Mouse (Mus musculus) forebrain, embryonic 11.5 days (tissue): ENCODE data around the gene Gls. TPM values are rescaled to one million over a fixed set of nuclear protein-coding genes. Genes with fewer than 3 reads are reported as not detected.

ENCODE experiments used
- ATAC-seq: fragments of 200-750 bp; cut with Nextera tagmentation; replicated peaks from 2 replicates; pipeline ENCODE4 v1.8.0; 2017; ENCODE audit warnings: moderate TSS enrichment; ENCODE audit not compliant: low FRiP score
- DNase-seq: peaks from one replicate; pipeline ENCODE4 v3.0.0-alpha.2; 2017; ENCODE audit warnings: low spot score
- H3K27ac ChIP-seq: fragments of 300-500 bp; sonication (generic); 2 replicates; pipeline ENCODE4 v1.5.1; 2014; ENCODE audit warnings: low read depth, low read length
- H3K27me3 ChIP-seq: fragments of 300-500 bp; sonication (generic); 2 replicates; pipeline ENCODE4 v1.6.1; 2014; ENCODE audit warnings: mild to moderate bottlenecking, low read length, mixed read lengths; ENCODE audit not compliant: control insufficient read depth, insufficient read depth
- H3K36me3 ChIP-seq: fragments of 300-500 bp; sonication (generic); 2 replicates; pipeline ENCODE4 v1.6.1; 2014; ENCODE audit warnings: mild to moderate bottlenecking, low read length, moderate library complexity, mixed read lengths; ENCODE audit not compliant: control insufficient read depth, insufficient read depth
- H3K4me1 ChIP-seq: fragments of 300-500 bp; sonication (generic); replicated peaks from 2 replicates; pipeline ENCODE4 v1.6.1; 2014; ENCODE audit warnings: low read length, mixed read lengths; ENCODE audit not compliant: control insufficient read depth, insufficient read depth
- H3K4me2 ChIP-seq: fragments of 300-500 bp; sonication (generic); 2 replicates; pipeline ENCODE4 v1.6.1; 2014; ENCODE audit warnings: low read depth, mild to moderate bottlenecking, low read length, moderate library complexity, mixed read lengths; ENCODE audit not compliant: severe bottlenecking
- H3K4me3 ChIP-seq: fragments of 300-500 bp; sonication (generic); 2 replicates; pipeline ENCODE4 v1.5.1; 2014; ENCODE audit warnings: low read depth, low read length
- H3K9ac ChIP-seq: fragments of 300-500 bp; sonication (generic); 2 replicates; pipeline ENCODE4 v1.6.1; 2014; ENCODE audit warnings: low read length
- H3K9me3 ChIP-seq: fragments of 300-500 bp; sonication (generic); 2 replicates; pipeline ENCODE4 v1.6.1; 2016; ENCODE audit warnings: low read length, mixed read lengths; ENCODE audit not compliant: control insufficient read depth
- WGBS: fragments of 180-500 bp; shearing (Covaris S2); extraction: QIAGEN DNeasy Blood & Tissue Kit; methylation state at CpG from one replicate; pipeline ENCODE4 v1.1.7; 2014; 5-methylcytosine and 5-hydroxymethylcytosine counted together
- polyA plus RNA-seq: library from polyadenylated mRNA; unstranded; fragments of >200 nt; fragmentation: Nextera tagmentation; extraction: Ambion mirVana; gene quantifications from 2 replicates; pipeline ENCODE4 v1.2.1, GENCODE M21; 2014

The Gls gene
- polyA plus RNA-seq, 1 experiment from 2014 or later, result 34.6 TPM

DNA sequence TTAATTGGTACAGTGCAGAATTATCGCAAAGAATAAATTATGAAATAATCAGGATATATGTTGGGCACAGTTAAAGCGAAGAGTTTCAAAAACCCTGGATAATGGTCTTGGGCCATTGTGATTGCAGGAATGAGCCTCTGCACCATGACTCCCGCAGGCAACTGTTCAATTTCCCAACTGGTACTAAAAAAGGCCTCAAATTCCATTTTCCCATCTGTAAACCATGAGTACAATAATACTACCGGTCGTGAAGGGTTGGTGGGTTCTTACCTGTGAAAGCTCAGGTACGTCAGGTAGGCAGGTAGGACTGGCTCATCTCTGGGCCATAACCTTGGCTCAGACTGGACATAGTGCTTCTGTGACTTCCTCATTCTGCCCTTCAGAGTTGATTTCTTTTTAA is 35.0 kb upstream of the Gls start:
- no peaks in the 10 kb centered on the region for H3K4me1 ChIP-seq
- no peak overlapping the region for H3K4me2 ChIP-seq
- H3K9ac ChIP-seq, result no peak overlapping the region
- DNase-seq (no peak), ATAC-seq (no peak)
- H3K9me3 ChIP-seq, result no peaks in the 10 kb centered on the region
- H3K27me3 ChIP-seq, result no peaks in the 10 kb centered on the region
- no peaks in the 10 kb centered on the region for H3K36me3 ChIP-seq
- no peak overlapping the region for H3K4me3 ChIP-seq
- WGBS, result 93% methylated on average over 6 of the region's 6 CpGs
- H3K27ac ChIP-seq, result no peak overlapping the region

DNA sequence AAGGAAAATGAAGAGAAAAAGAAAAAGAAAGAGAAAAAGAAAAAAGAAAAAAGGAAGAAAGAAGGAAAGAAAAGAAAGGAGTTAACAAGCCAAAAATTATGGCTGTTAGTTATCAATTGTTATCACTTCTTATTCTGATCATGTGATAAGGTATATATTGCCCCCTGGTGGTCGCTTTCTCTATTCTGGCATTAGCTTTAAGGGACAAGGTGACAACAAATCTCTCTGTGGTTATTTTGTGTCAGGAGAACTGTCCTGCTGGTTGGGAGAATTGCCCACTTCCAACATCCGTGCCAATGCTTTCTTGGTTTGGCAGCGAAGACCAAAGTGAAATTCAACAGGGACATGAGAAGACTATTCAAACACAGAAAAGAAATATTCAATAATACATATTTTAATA is 34.6 kb upstream of the Gls start:
- Histone ChIP-seq H3K4me2 (no peak overlapping the region), H3K4me3 (no peak overlapping the region), H3K4me1 (no peaks in the 10 kb centered on the region), H3K27ac (no peak overlapping the region), H3K9ac (no peak overlapping the region), H3K36me3 (no peaks in the 10 kb centered on the region), H3K27me3 (no peaks in the 10 kb centered on the region), H3K9me3 (no peaks in the 10 kb centered on the region)
- ATAC-seq (no peak), DNase-seq (no peak)
- 52% methylated on average over 3 of the region's 3 CpGs for WGBS

DNA sequence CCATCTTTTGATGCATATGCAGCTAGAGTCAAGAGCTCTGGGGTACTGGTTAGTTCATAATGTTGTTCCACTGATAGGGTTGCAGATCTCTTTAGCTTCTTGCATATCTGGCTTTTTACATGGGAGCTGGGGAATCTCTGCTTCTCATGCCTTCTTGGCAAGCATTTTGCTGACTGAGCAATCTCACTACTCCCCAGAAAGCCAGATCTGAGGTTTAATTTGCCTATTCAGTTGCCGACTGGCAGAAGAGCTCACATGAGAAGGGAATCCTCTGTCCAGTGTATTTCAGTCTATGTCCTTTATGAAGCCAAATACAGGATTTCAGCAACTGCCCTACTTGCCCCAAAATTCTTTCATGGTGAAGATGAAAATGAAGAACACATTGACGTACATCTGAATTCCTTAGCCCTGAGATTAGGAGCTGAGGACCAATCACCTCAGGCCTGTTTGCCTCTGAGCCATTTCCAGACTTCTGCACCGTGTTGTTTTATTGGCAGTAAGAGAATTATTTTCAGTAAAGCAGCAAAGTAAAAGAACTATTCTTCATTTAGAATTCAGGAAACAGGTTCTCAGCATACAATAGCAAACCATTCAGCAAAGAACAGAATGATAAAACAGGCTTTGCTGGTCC is 33.0 kb upstream of the Gls start:
- Histone ChIP-seq H3K36me3 (no peaks in the 10 kb centered on the region), H3K4me1 (no peaks in the 10 kb centered on the region), H3K9ac (no peak overlapping the region), H3K4me2 (no peak overlapping the region), H3K27ac (no peak overlapping the region), H3K9me3 (no peaks in the 10 kb centered on the region), H3K27me3 (no peaks in the 10 kb centered on the region), H3K4me3 (no peak overlapping the region)
- no peak for ATAC-seq
- DNase-seq, result no peak
- WGBS, result 78% methylated on average over 3 of the region's 3 CpGs

DNA sequence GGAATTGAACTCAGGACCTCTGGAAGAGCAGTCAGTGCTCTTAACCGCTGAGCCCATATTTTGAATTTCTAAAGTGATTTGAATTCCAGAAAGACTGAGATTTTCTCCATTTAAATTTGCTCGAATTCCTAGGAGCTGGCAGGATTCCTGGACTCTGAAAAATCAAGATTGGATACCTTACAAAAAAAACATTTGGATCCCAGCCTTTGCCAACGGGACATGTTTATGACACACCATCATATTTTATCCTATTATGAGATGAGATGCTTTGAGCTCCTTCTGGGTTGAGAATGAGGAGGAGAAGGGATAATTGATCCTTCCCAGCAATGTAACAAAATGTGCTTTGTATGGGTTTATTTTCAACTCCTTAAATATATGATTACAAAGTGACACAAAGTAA is 31.3 kb upstream of the Gls start:
- Histone ChIP-seq H3K4me3 (no peak overlapping the region), H3K9me3 (no peaks in the 10 kb centered on the region), H3K4me1 (no peaks in the 10 kb centered on the region), H3K36me3 (no peaks in the 10 kb centered on the region), H3K4me2 (no peak overlapping the region), H3K27me3 (no peaks in the 10 kb centered on the region), H3K27ac (no peak overlapping the region), H3K9ac (no peak overlapping the region)
- WGBS, result 74% methylated on average over 3 of the region's 3 CpGs
- ATAC-seq (no peak), DNase-seq (no peak)

DNA sequence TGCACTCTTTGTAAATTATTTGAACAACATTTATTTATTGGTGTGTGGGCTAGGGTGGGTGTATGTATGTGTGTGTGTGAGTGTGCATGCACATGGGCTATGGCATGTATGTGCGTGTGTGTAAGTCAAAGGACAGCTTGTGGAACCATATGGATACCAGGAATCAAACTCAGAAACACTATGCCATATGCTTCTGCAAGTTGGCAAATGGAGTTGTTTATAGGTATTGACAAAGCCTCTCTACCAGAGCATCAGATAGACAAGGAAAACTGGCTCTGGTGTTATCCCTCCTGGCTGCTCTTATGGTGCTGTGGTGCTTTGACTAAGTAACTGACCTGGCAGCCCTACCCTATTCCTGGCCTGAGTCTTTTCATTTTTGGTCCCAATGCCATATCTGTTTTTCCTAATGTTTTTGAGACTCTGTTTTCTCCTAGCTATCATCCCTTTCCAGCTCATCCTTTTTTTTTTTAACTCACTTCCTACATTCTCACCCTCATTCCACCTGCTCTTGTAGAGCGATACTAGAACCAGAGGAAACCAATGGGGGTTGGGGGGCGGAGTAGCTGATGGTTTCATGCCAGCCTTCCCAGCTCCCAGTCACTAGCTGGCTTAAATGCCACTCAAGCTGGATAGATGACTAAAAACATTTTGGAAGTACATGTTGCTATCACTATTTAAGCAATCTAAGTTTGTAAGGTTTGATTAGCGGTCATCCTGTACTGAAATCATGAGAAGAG is 27.5 kb upstream of the Gls start:
- Histone ChIP-seq H3K27ac (no peak overlapping the region), H3K27me3 (no peaks in the 10 kb centered on the region), H3K4me3 (no peak overlapping the region), H3K4me1 (no peaks in the 10 kb centered on the region), H3K36me3 (no peaks in the 10 kb centered on the region), H3K4me2 (no peak overlapping the region), H3K9me3 (no peaks in the 10 kb centered on the region), H3K9ac (no peak overlapping the region)
- ATAC-seq (no peak), DNase-seq (no peak)
- 91% methylated on average over 4 of the region's 4 CpGs for WGBS

GRCm38 (mm10) chr1:52258006-52258749 is 25.1 kb upstream of the Gls start:
- no peaks in the 10 kb centered on the region for H3K9me3 ChIP-seq
- no peaks in the 10 kb centered on the region for H3K4me1 ChIP-seq
- H3K27ac ChIP-seq, result no peak overlapping the region
- H3K4me2 ChIP-seq, result no peak overlapping the region
- 85% methylated on average over 9 of the region's 9 CpGs for WGBS
- H3K9ac ChIP-seq, result no peak overlapping the region
- no peak overlapping the region for H3K4me3 ChIP-seq
- no peak for DNase-seq
- no peak for ATAC-seq
- no peaks in the 10 kb centered on the region for H3K36me3 ChIP-seq
- H3K27me3 ChIP-seq, result no peaks in the 10 kb centered on the region

GRCm38 (mm10) chr1:52256916-52257315 is 23.9 kb upstream of the Gls start:
- no peak for DNase-seq
- 89% methylated on average over 4 of the region's 4 CpGs for WGBS
- no peak overlapping the region for H3K4me2 ChIP-seq
- H3K27ac ChIP-seq, result no peak overlapping the region
- H3K27me3 ChIP-seq, result no peaks in the 10 kb centered on the region
- no peak overlapping the region for H3K4me3 ChIP-seq
- ATAC-seq, result no peak
- H3K9me3 ChIP-seq, result no peaks in the 10 kb centered on the region
- H3K36me3 ChIP-seq, result no peaks in the 10 kb centered on the region
- no peak overlapping the region for H3K9ac ChIP-seq
- H3K4me1 ChIP-seq, result no peaks in the 10 kb centered on the region

DNA sequence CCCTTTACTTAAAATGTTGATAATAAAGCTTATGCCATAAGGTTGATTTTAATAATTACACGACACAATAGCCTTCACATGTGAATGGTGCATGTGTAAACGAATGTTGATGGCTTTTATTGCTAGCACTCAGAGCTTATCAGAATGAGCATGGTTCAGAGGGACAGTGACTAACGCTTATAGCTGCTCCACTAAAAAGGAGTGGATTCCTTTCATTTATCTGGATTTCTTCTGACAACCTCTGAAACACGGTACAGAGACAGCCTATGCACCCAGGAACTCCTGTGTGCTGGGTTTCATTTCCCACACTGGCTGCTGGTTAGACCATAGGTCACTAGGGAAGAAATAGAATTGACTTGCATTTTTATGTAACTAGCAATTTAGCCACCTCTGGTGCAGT is 23.2 kb upstream of the Gls start:
- Histone ChIP-seq H3K36me3 (no peaks in the 10 kb centered on the region), H3K4me3 (no peak overlapping the region), H3K4me2 (no peak overlapping the region), H3K4me1 (no peaks in the 10 kb centered on the region), H3K9ac (no peak overlapping the region), H3K9me3 (no peaks in the 10 kb centered on the region), H3K27me3 (no peaks in the 10 kb centered on the region), H3K27ac (no peak overlapping the region)
- 82% methylated on average over 4 of the region's 4 CpGs for WGBS
- ATAC-seq (no peak), DNase-seq (no peak)
